Mouse (Mus musculus): ENCODE measurements around the gene Agpat1.
A peak's percentile ranks its signal among the peaks of the same experiment; 100 is the strongest.

The Agpat1 gene

DNA sequence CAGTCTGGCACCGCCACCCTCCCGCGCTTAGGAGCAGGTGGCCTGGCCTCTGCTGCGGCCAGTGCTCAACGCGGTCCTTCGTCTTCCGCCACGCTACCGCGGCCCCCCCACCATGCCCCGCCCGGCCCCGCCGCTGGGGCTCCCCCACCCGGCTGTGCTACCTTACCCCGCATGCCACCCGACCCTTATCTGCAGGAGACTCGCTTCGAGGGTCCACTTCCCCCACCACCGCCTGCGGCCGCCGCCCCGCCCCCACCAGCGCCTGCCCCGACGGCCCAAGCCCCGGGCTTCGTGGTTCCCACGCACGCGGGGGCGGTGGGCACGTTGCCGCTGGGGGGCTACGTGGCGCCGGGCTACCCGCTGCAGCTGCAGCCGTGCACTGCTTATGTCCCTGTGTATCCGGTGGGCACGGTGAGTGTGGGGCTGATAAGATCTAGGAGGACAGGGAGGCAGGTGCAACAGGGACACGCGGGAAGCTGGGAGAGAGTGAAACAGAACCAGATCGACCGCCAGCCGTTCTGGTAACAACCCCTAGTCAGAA, 26.8 kb downstream of the Agpat1 start:
- DNase-seq (ENCODE audit: low spot score in 2 of 2): no peak

DNA sequence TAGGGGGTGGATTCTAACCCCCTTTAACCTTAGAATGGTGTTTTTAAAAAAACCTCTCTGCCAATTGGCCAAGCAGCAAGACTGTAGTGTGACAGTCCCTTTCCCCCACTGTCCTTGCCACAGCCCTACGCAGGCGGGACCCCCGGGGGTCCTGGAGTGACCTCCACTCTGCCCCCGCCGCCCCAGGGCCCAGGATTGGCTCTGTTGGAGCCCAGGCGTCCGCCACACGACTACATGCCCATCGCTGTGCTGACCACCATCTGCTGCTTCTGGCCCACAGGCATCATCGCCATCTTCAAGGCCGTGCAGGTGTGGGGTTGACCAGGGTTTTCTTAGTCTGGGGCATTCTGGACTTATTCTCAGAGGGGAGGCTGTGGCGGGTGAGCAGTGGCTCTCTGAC, 27.6 kb downstream of the Agpat1 start:
- DNase-seq (ENCODE audit: low spot score in 2 of 2): no peak

DNA sequence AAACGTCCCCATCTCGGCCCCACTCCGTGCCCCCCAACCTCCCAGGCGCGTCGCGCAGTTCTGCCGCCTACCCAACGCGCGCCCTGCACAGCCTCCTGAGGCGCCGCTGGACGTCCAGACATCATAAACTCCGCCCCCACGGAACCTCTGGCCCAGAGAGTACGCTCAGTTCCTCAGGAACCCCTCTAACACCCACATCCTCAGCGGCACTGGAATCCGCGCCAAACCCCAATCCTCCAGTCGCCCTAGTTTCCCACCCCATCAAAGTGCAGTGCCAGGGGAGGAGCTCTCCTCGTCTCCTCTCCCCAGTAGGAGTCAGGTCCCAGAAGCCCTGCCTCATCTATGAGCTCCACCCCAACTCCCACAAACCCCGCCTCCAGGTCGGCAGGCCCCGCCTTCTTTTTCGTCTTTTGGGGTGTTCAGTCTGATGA, 28.2 kb downstream of the Agpat1 start:
- peak in 1 of 2 experiments; percentile 76 for DNase-seq (ENCODE audit: low spot score in 2 of 2)

DNA sequence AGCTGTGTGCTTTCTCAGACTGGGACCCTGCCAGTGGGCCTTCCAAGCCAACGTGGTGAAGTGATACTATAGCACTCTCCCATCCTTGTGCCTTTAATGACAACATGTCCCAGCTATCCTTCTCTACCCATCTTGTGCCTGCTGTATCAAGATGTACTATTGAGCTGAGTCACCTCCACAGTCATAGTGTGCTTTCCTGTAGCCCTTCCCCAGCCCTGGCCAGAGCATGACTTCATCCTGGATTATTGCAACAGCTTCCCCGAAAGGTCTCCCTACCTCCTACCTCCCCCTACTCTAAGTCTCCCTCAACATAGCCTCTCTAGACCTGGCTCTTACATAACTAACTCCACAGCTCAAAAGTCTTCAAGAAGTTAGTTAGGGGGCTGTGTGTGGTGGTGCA, 31.6 kb downstream of the Agpat1 start:
- no peak for DNase-seq (ENCODE audit: low spot score in 2 of 2)

DNA sequence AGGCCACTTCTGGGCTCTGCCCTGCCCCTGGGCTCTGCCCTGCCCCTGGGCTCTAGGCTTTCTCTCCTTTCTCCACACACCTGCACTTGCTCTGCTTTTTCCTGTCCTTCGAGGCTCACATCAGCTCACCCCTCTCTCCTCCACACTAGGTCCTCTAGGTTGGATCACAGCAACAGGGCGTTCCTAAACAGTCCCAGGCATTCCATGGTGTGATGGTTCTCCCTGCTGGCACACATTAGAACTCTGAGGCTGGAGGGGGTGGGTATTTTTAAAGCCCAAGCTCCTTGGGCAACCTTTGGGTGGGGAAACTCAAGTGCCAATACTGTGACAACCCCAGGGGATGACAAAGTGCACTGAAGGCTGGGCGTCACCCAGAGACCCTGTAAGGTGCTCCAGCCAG, 33.4 kb downstream of the Agpat1 start:
- no peak for DNase-seq (ENCODE audit: low spot score in 2 of 2)

DNA sequence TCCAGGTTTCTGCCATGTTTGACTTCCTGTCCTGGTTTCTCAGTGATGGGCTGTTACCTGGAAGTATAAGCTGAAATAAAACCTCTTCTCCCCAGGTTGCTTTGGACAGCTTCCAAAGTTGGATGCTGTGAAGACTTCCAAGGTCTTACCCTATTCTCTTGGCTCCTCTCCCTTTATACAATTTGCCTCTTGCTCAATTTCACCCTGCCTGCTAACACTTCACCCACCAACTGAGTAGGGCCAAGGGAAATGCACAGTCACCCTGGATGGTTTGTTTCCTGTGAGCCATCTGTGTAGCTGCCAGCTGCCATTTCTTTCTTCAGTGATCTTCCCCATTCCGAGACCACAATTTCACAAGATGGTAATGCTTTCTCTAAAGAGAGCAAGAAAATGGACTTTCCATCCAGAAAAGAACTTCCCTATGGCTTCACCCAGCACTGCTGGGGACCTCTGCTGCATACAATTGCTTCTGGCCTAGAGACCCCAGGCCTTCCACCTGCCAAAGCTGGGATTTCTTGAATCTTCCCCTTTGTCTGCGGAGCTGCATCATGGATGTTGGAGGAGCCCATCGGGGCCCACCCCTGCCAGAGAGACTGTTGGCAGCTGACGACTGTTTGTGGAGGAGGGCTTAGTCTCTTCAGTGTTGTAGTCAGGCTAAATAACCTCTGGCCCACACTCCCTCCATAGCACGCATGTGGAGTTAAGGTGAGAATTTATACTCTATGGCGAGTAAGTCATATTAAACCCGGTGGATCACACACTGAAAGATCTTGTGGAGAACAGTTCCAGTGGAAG, 35.6 kb downstream of the Agpat1 start:
- no peak for DNase-seq (ENCODE audit: low spot score in 2 of 2)

DNA sequence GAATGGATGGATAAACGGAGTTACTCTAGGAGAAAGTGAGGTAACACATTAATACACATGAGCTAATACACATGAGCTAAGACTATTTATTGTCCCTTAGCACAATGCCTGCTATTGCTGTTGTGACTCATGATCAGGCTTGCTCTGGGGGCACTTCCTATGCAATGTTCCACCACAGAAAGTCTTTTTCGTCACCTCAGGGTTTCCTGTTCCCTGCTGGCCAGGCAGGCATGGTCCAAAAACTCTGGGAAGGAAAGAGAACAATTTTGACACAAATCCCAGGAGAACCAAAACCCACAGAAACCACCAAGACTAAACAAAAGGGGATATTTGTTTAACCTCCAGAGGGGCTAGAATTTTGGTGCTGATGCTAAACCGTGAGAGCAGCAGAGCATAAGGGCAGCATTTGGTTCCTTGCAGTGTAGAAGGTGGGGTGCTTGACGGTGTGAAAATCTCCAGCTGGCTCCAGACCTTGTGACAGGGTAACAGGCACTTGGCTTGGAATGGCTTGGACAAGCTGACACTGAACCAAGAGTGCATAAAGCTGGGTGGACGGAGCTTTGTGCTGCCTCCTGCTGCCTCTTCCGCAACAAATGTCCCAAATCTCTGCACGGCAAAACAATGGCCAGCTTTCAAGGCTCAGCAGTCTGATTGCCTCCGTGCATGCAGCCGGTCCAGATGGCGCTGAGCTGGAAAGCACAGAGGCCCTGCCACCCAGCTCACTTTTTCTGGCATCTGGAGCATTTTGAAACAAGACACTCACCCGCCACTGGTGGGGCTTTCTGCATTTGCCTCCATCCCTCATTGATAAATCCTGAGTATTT, 36.9 kb downstream of the Agpat1 start:
- DNase-seq (ENCODE audit: low spot score in 2 of 2): no peak

DNA sequence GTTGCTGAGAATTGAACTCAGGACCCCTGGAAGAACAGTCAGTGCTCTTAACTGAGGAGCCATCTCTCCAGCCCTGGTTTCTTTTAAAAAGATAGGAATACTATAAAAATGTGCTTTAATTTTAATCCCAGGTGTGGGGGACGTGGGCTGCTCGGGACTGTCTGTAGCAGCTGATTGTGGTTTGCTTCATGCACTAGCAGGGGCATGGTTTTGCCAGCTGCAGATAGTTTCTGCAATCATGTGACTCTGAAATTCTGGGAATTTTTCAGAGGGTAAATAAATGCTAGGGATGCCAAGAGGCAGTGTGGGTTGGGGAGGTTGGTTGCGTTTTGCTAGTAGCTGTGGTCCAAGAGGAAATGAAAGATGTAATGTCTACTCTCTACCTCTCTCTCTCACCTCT, 37.9 kb downstream of the Agpat1 start:
- no peak for DNase-seq (ENCODE audit: low spot score in 2 of 2)

DNA sequence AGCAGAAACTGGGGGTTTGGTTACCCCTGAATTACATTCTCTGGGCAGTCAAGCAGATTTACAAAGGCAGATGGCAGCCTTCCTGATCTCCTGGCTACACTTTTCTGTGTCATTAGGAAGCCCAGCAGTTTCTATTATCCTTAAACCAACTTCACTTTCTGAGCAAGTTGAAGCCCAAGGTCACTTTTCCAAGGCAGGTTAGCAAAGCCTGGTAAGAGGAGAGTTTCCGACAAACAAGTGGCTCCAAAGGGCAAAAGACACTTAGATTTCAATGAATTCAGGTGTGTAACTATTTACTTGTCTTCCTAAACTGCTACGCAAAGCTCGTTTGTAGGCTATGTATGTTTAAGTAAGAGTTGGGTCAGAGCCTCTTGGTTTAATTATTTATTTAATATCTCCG, 39.3 kb downstream of the Agpat1 start:
- no peak for DNase-seq (ENCODE audit: low spot score in 2 of 2)

DNA sequence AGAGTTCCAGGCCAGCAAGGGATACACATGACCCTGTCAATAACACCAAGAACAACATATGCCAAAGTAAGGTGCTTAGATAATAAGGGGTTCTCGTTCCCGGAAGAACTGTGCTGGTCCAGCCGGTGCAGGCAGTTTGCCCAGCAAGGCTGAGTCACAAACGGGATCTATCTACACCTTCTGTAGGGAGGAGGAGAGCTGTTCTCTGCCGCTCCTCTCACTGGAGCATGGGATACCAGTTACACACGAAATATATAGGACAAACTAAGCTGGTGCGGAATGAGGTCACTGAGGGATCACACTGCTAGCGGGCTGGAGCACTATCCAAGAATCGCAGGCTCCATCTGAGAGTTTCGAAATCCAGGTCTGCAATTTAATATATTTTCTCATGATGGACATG, 39.9 kb downstream of the Agpat1 start:
- DNase-seq (ENCODE audit: low spot score in 2 of 2): no peak

DNA sequence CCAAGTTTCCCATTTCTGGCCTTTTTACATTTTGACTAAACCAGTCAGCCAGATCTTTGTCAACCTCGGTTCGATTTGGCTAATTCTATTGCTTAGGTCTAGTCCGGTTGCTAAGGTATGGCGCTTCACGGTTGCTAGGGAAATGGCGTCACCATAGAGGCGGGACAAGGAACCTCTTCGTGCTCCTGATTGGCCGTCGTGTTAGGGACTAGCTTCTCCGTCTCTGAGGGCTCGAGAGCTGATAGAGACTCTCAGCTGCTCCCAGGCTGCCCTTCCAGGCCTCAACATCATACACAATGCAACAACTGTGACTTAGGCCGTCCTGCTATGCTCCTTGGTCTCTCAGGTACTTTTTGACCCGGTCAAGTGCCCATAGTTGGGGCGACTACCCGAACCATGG, 40.5 kb downstream of the Agpat1 start, which contains the start of gene Fkbpl:
Gene Fkbpl (plus strand): TSS at position 157 of the 400 bp plus-strand sequence.
- peak; percentile 91 to 93 for DNase-seq (ENCODE audit: low spot score in 2 of 2)

DNA sequence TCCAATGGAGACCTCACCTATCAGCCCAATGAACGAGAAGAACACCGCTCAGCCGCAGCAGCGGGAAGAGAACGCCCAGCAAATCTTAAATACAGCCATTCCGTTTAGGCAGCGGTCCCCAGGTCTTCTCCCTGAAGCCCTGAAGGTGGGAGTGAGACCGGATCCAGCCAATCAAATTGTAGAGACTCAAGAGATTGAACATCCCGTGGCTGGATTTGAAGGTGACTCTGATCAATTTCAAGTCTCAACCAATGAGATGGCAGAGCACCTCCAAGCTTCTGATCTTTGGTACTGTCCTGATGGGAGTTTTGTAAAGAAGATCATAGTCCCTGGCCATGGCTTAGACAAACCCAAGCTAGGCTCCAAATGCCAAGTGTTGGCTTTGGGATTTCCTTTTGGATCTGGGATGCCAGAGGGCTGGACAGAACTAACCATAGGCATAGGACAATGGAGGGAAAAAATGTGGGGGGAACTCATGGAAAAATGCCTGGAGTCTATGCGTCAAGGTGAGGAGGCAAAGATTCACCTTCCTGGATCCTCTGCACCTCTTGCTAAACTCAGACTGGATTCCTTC, 41.3 kb downstream of the Agpat1 start:
- DNase-seq (ENCODE audit: low spot score in 2 of 2): no peak

DNA sequence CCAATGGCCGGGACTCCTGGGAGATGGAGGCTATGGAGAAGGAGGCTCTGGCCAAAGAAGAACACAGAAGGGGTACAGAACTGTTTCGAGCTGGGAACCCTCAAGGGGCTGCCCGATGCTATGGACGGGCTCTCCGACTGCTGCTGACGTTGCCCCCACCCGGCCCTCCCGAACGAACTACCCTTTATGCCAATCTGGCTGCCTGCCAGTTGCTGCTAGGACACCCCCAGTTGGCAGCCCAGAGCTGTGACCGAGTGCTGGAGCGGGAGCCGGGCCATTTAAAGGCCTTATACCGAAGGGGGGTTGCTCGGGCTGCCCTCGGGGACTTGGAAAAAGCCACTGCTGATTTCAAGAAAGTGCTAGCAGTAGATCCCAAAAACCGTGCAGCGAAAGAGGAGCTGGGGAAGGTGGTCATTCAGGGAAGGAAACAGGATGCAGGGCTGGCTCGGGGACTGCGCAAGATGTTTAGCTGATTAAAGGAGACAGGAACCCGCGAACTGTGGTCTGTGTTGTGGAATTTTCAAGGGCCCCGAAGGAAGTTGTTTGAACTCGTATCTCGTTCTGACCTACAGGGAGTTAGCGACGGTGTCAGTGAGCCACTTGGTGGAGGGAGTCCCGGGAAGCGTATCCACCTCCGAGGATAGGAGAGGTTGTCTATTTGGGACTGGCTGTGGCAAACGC, 41.9 kb downstream of the Agpat1 start:
- no peak for DNase-seq (ENCODE audit: low spot score in 2 of 2)

DNA sequence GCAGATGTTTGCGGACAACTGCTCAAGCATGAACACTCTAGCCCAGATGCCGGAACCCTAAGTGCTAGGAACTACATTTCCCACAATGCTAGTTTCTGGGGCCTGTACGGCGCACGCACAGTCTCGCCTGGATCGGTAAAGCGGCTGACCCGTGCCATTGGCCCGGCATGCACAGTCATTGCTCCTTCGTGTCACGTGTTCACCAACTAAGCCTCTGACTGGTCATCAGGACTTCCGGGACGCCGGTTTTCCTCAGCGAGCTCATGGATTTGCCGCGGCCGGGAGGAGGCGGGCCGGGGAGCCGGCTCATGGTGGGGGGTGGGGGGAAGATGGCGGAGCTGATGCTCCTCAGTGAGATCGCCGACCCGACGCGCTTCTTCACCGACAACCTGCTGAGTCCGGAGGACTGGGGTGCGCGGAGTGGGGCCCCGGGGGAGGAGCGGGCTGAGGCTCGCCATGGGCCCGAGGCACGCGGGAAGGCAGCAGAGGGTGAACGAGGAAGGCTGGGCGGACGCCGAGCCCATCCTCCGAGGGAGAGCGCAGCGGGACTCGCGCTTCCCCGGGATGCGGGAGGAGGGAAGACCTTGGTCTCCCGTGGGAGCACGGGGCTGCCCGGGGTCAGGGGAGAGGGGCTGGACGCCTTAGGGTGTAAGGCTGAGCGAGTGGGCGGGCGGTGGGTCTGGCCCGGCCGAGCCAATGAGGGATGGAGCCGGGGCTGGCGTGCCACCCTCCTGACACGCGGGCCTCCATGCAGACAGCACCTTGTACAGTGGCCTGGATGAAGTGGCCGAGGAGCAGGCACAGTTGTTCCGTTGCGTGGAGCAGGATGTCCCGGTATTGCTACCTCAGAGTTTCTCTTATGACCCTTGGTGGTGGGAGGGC, 43.1 kb downstream of the Agpat1 start, which contains the start of gene Atf6b:
Gene Atf6b (plus strand): TSS at position 241 of the 882 bp plus-strand sequence.
- peak; percentile 93 to 95 for DNase-seq (ENCODE audit: low spot score in 2 of 2)

DNA sequence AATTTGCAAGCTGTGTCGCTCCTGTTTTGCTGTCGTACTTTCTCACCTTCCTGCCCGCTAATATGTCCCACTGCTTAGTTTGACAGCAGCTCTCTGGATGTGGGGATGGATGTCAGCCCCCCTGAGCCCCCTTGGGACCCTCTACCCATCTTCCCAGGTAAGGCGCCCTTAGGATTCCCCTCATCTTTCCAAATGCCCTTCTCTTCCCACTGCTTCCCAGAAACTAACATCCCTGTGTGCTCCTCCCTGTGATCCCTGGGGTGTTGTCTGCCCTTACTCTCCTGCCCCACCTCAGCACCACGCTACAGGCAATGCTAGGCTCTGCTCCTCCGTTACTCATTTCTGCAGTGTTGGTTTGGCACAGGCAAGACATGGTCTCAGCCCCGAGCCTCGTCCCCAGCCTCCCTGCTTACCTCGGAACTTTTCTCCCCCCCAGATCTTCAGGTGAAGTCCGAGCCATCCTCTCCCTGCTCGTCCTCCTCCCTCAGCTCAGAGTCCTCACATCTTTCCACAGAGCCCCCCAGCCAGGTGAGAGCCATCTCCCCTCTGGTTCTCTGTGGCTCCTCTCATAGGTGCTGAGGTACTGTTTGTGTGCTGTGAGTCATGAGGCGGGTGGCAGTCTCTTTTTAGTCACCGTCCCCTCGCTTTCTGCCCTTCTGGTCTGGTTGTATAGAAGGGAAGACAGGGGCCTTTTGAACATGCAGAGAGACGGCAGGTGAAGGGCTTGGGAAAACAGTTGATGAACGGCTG, 44.3 kb downstream of the Agpat1 start:
- no peak for DNase-seq (ENCODE audit: low spot score in 2 of 2)

DNA sequence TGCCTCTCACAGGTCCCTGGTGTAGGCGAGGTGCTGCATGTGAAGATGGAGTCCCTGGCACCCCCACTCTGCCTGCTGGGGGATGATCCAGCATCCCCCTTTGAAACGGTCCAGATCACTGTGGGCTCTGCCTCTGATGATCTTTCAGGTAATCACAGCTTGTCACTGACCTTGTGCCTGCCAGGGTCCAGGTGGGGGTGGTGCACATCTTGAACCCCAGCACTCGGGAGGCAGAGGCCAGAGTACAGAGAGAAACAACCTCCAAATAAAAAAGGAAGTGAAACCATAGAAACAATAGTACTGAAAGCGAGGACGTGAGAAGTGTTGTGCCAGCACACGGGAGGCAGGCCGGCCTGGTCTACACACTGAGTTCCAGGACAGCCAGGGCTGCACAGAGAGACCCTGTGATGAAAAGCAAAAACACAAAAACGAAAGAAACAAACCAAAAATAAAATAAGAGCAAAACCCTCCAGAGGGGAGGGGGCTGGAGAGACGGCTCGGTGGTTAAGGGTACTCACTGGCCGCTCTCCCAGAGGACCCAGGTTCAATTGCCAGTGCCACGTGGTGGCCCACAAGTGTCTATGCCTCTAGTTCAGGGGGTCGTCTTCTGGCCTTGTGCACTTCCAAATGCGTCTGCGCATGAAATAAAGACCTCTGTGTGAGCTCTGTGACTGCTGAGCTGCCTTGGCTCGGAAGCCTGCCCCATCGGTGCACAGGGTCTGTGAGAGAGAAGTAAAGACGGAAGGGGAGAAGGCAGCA, 45.2 kb downstream of the Agpat1 start:
- peak in 1 of 2 experiments; percentile 59 for DNase-seq (ENCODE audit: low spot score in 2 of 2)

DNA sequence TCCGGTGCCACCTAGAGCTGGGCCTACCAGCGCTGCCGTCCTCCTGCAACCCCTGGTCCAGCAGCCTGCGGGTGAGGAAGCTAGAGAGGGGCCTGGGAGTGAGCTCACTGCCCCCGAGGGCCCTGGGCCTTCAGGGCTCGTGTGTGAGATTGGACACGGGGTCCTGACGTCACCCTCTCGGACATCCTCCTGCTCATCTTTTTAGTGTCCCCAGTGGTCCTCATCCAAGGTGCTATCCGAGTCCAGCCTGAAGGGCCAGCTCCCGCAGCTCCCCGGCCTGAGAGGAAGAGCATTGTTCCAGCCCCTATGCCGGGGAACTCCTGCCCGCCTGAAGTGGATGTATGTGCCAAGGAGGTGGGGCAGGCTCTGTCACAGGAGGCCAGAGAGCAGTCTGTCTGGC, 46.7 kb downstream of the Agpat1 start:
- DNase-seq (ENCODE audit: low spot score in 2 of 2): no peak

DNA sequence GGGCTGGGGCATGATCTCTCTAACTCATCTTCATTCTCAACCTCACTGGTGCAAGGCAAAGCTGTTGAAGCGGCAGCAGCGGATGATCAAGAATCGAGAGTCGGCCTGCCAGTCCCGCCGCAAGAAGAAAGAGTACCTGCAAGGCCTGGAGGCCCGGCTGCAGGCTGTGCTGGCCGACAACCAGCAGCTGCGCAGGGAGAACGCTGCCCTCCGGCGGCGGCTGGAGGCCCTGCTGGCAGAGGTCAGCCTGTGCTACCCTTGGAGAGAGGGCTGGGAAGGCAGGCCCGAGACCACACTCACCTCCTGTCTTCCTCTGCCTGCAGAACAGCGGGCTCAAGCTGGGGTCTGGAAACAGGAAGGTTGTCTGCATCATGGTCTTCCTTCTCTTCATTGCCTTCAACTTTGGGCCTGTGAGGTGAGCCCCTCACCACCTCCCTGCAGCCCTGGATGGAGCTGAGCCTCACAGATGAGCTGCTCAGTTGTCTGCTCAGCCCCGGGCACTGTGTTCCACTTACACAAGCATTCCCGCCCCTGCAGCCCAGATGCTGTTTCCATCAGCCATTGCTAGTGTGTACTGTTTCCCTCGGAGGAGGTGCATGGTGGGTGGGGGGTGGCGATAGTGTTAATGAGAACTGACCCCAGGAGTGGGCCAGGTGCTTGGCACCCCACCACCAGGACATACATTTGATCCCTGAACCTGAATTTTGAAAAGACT, 47.6 kb downstream of the Agpat1 start:
- peak; percentile 53 to 82 for DNase-seq (ENCODE audit: low spot score in 2 of 2)
